Mouse (Mus musculus): Measurements from ENCODE around the gene Cabp4.

DNA sequence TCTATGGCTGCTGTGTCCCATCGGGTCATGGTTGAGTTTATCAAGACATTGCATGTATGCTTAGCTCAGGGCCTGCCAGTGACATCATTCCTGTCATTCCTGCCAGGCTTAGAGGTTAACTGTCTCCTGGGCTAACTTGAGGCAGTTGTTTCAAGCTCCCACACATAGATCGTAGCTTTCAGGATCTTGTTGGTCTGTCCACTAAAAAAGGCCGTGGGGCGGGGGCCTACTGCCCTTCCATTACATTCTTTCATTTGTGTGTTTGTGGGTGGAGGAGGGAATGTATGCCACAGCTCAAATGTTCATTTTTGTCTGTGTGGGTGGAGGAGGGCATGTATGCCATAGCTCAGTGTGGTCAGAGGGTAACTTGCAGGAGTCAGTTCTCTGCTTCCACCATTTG lies 13.7 kb downstream of the Cabp4 start:
- TF ChIP-seq CTCF (conservative IDR thresholded peaks at IDR 0.05 in 1 of 2, IDR thresholded peaks at IDR 0.05 in 1 of 2; ENCODE audit: low read depth in 2 of 2, low read length in 2 of 2), result no peak
- no peak for TF ChIP-seq POLR2A (IDR thresholded peaks at IDR 0.05; ENCODE audit: low read depth, low read length)
- no peak for TF ChIP-seq MAX (IDR thresholded peaks at IDR 0.05; ENCODE audit: low read length)

Measured in CH12.LX (cell line).